Mouse (Mus musculus): ENCODE data around the gene Zfp423.

The Zfp423 gene

DNA sequence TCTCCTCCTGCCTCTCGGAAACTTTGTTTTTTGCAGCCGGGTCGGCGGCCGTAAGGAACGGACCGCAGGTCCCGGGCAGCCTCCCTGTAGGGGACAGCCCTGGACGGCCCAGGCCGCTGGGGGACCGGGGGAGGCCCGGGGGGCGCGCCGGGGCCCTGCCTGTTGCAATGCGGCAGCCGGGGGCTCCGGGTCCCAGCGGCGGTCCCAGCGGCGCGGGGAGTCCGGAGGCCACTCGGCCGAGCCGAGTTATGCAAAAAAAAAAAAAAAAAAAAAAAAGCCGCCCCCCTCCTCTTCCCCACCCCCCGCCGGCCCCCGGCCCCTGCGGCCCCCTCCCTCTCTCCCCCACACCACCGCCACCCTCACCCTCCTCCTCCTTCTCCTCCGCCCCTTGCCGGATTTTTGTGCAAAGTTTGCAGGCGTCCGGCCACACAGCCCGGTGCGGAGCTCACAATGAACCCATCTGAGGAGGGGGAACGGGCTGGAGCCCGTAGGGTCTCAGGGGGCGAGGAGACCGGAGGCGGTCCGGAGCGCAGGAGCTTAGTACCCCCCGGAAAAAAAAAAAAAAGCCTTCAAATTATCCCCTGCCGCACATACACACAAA is at the start of gene Zfp423:
Gene Zfp423, minus strand, starts transcription at position 276 of the 601 bp plus-strand sequence.
- DNase-seq (ENCODE audit: low read depth, low spot score), result no peak

DNA sequence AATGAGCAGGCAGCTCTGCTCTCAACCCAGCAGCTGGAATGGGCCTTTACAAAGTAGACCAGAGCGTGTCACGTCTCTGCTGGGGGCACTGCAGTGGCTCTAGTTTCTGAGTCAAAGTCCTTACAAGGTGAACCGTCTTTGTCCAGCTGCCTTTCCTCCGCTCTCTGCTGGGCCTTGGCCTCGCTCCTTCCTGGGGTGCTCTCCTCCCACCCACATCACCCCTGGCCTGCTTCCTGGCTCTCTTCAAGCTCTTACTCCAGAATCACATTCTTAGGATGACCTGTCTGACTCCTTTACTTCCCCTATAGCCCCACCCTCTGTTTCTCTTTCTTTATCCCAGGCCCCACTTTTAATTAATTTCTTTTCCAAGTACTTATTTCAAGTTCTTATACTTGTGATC is 47.4 kb upstream of the Zfp423 start:
- no peak for DNase-seq (ENCODE audit: low read depth, low spot score)

DNA sequence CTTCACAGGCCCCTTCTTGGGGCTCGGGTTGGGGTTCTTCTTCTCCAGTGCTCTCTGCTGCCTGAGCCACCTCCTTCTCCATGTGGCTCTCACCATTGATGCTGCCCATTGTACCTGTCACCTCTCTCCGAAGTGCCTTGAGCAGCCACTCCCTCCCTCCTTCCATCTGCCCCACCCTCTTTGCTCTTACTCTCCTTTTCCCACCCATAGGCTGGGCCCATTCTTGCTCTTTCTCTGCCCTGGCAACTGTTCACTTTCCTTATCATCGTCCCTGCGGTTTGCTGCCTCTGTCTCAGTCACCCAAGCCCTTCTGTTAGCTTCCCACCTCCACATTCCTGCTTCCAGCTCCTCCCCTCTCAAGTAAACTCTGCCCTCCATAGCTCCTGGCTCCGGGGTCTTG is 25.4 kb upstream of the Zfp423 start:
- no peak for DNase-seq (ENCODE audit: low read depth, low spot score)

DNA sequence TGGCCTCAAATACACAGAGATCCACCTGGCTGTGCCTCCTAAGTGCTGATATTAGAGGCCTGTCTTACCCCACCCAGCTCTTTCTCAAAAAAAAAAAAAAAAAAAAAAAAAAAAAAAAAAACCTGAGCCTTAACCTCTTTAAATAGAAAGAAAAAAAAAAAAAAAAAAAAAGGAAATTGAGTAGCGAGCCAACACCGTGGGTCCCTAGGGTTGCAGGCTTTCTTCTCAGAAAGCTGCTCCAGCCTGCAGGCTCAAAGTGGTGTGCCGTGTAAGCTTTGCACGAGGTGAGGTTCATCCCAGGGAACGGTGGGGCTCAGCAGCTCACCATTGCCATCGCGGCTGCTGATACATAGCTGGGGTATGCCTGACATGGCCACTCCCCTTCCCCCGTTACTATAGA is 24.6 kb upstream of the Zfp423 start:
- DNase-seq (ENCODE audit: low read depth, low spot score), result no peak

DNA sequence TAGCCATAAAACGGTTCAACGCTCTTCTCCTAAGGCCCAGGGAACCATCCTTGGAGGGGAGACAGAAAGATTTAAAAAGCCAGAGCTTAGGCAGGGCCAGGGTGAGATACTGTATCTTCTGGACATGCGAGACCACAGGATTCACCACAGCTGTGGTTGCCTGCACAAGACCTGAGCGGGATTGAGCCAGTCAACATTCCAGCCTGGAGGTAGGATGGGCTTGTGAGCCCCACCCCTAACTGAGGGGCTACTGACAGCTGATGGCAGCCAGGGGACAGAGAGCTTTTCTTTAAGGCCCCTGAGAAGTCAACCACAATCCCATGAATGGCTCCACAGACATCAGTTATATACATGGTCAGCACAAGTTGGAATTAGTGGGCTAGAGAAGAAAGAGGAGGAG is 23.5 kb upstream of the Zfp423 start:
- DNase-seq (ENCODE audit: low read depth, low spot score), result no peak

DNA sequence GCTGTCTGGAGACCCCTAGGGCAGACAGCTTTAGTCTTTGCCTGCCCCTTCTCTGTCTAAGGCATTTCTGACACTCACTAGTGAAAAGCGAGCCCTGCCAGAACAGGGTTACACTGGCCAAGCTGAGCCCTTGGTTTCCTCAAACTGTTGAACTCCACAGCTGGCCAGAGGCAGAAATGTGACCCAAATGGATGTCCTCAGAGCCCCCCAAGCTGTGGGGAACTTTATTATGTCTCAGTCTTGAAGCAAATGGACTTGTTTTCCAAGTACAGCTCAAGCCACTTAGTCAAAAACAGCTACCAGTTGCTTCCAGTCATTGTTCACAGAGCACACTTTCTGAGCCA is 16.0 kb upstream of the Zfp423 start:
- DNase-seq (ENCODE audit: low read depth, low spot score), result no peak

DNA sequence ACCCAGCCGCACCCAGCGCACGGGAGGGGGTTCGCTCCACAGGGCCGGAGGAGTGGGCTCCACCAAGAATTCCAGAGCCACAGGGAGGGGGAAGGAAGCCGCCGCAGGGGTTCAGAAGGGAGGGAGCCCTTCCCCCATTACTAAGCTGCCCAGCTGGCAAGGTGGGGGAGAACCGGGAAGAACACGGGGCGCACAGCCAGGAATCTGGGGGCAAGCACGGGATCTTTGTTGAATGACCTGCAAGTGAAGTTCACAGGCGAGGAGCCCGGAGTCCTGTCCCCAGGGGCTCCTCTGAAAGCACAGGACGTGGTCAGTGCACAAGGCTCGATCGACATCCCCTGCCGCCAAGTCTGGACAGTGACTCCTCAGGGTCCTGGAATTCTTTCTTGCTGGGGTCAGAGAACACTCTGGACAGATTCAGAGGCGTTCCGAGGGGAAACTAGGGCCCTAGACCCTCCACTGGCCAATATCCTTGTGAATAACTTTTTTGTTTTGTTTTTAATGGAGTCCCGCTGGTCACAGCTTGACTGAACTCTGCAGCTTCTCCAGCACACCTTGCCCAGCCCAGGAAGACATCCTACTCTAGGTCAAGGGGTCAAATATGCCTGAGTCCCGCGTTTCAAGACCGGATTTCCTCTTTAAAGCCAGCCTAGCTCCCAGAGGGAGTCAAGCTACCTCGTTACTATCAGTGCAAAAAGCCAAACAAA is 15.5 kb upstream of the Zfp423 start:
- no peak for DNase-seq (ENCODE audit: low read depth, low spot score)

DNA sequence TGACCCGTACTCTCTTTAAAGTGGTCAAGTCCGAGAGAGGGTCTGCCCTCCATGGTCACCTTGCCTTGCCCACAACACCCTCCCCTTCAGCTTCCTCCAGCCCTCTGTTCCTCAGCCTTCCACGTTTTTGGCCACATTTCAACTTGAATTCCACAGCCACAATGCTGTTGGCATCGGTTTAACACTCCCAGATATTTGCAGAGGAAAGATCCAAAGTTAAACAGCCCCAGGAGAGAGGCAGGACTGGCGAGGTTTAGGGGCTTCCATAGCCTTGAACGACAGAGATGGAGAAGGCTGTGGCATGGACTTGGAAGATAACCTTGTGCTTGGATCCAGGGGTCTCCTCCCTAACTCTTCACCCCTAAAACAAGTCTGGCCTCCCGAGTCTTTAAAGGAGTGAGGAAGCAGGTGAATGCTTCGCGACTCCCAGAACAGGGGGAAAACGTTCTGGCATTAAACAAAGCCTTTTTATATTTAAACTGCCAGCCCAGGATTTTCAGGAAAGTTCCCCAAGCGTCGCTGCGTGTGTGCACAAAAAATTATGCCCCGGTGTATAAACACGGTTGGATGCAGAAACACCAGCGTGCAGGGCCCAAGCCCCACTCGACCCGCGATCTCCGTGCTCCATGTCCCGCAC is 14.8 kb upstream of the Zfp423 start:
- DNase-seq (ENCODE audit: low read depth, low spot score), result no peak

DNA sequence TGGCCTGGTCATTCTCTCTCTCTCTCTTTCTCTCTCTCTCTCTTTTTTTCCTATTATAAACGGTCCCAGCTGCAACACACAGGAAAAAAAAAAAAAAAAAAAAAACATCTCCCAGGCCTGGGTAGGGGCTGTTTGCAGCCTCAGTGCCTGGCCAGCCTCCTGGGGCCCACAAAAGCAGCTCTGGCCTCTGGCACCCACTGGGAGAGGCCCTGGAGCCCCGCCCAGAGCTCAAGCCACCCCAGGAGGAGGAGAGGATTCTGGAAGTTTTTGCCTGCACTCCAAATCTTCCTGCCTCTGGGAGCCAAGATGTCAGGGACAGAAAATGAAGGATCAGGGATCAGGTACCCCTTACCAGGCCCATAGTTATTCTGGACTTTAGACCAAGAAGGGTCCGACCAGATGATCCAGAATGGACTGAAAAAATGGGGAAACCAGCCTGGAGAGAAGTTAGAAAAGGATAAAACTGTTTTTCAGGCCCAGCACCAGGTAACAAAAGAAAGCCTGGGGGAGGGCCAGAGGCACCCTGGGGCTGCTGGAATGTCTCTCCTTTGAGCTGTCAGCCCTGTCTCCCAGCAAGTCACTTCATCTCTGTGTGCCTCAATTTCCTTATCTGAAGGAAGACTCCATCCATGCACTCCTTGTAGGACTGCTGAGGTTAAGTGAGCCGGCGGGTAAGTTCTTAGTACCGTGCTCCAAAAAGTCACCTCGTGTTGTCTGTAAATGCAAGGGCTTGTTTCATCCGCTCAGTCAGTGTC is 8.6 kb upstream of the Zfp423 start:
- no peak for DNase-seq (ENCODE audit: low read depth, low spot score)

DNA sequence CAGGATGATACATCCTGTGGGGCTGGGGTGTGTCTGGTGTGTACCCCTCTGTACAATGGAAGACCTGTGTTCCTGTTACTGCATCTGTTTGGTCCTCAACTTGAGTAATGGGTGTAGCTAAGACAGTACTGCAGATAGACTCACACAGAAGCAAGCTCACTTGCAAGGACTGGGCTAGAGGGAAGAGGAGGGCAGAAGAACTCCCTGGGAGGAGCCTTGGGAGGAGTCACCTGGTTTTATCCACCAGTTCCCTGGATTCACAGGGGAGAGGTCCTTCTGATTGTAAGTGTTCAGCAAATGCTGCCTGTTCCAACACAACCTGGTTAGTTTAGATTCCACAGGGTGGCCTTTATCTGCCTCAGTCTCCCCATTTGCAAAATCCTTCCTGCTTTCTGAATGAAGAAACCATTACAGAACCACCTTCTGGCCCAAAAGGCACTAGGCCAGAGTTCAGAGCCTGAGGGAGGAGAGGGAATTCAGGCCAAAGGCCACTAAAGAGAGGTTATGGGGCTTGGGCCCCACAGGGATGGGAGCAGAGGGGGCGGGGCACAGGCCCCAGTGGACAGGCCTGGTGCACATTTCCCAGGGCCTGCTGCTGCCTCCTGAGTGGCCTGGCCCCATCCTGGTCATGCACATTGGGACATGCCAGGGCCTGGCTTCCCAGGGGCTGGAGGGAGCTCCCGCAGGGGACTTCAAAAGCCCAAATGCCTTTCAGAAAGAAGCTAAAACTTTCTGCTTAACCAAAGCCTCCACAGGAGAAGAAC is 7.8 kb upstream of the Zfp423 start:
- no peak for DNase-seq (ENCODE audit: low read depth, low spot score)

DNA sequence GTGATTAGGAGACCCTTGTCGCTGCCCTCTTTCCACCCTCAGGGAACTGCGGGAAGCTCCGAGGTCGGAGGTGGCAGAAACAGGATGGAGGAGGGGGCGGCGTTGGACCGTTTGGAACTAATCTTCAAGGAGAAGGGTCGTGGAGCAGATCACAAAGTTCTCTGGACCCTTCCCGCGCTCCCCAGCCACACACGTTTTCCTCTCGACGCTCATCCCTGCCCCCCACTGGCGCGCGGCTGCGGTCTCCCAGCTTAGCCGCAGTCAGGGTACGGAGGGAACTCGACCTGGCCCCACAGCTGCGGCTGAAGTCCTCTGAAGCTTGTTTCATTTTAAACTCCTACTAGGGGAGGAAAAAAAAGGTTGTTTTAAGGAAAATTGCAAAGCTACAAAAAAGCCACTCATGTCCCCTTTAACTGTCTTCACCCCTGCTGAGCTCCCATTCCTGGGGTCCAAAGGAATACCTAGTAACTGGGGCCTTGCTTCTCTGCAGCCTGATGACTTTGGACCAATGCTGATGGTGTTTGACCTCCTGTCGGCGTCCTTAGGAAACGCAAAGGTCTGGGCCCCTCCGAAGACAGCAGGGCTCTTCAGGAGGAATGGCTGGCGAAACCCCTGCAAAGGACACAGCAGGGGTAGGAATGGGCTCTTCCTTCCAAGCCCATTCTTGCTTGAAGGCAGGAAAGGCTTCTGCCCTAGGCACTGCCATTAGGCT is 3.3 kb upstream of the Zfp423 start:
- no peak for DNase-seq (ENCODE audit: low read depth, low spot score)

DNA sequence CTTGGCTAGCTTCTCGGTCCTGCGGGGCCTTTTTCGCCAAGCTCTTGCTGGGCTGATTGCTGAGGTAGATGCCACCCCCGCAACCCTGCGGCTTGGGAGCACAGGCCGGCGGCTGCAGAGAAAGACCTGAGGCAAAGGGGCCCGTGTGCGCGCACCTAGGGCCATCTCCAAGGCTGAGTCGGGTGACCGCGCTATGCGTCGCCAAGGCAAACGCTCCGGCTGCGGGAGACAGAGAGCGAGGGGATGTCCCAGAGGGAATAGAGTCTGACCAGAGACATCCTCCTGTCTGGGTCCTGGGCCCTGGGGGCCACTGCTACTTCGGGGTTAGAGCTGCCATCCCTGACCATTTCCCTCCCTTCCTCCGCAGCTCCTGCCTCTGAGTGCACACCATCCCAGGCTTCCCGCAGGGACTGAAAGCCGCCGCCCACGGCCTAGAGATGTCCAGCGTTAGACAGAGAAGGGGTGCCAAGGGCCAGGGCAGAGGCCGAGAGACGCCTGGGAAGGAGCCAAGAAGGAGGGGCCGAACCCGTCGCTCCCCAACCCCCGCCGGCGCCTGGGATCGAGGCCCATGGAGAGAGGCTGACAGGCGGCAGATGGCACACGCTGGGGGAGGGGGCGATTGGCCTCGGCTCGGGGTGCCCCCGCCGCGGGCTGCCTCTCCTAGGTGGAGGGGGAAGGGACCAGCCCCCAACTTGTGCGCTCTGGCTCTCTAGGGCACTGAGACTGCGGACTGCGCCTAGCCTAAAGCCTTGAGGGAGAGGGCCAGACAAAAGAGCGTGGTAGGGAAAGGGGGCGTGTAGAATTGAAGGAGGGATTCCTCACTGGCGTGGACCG is 2.5 kb upstream of the Zfp423 start:
- DNase-seq (ENCODE audit: low read depth, low spot score), result no peak

DNA sequence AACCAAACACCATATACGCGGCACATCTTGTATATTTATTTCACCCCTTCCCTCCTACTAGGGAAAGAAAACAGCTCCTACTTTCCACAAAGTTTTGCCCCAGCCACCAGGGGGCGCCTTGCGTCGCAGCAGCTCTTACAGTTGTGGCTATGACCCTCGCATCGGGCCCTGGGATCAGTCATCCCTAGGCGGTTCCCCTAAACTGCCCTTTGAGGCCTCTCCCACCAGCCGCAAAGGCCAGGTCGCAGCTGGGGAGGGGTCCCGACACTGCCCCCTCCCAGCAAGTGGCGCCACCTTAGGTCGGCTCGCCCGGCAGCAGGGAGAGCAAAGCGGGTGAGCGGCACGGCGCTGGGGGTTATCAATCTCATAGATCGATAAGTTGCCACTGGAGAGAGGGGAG is 1.7 kb upstream of the Zfp423 start:
- DNase-seq (ENCODE audit: low read depth, low spot score), result no peak

DNA sequence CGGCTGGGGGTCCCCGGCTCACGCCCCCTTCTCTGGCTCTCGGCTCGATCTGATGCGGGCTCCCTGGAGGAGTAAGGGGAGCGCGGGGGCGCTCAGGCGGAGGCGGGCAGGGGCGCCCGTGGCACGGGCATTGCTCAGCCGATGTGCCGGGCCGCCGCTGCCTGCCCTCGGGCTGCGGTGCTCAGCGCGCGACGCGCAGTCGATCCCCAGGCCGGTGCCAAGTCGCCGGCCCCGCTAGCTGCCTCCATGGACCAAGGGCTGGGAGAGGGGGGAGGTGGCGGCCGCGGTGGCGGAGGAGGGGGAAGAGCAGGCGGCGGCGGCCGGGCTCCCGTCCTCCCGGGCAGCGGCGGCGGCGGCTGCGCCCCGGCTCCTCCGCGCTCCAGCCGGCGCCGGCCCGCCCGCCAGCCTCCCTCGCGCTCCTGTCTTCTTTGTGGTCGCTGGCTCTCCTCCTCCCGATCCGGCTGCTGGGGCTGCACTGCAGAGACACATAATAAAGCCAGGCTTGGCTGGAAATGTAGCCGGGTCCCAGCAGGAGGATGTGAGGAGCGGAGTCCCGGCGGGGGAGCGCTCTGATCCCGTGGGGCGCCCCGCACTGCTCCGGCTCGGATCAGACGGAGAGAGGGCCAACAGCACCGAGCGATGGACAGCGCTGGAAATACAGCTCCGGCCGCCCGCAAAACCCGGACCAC is 810 bp upstream of the Zfp423 start:
- peak; percentile 54 for DNase-seq (ENCODE audit: low read depth, low spot score)

DNA sequence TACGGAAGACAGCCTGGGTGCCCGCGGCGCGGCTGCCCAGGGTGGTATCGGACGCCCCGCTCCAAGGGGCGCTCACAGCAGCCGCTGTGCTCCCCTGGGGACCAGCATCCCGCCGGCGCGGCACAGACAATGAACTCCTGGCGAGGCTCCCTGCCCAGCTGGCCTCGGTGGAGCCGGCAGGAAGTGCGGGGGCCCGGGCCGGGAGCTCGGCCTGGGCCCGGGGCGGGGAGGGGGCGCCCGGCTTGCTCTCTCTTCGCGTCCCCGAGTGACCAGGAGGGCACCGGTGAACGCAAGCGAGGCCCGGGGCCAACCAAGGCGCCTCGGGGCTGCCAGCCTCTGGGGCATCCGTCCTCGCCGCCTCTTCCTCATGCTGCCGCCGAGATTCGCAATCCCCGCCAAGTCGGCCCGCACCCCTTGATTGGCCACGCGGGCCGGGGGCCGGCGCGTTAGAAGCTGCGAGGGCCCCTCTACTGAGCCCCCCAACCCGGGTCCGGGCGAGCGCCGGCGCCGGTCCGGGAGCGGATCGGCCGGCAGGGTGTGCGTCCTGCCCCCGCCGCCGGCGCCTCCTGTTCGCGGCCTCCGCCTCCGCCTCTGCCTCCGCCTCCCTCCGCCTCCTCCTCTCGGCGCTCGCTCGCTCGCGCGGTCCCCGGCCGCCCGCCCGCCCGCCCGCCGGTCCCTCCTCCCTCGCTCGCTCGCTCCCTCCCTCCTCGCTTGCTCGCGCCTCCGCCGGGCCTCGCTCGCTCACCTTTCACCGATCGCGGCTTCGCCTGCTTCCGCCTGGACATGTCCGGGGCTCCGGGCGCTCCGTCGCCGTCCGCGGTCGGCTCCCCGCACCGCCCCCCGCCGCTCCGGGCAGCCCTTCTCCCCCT is 710 bp downstream of the Zfp423 start:
- DNase-seq (ENCODE audit: low read depth, low spot score), result peak; percentile 51

DNA sequence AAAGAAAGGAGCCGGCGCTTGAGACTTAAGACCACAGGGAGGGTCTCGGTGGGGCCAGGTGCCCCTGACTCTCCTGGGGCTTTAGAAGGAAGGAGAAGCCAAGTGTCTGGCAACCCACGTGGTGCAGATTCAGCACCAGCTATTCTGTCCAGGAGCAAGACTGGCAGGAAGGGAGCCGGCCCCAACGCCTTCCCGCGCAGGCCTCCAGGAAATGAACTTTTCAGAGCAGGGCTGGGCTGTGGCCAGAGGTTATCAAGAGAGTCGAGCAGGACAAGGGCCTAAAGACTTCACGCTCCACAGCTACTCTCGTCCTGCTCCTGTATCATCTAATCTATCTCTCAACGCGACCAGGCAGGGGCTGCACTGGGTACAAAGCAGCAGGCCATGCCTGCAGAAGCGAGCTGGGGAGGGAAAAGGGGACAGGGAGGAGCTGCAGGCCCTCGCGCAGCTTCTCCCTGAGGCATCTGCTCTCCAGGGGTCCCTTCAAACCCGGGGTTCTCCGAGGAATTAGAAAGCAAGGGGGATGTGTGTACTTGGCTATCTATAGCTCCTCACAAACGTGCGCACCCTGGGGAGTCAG is 1.4 kb downstream of the Zfp423 start:
- DNase-seq (ENCODE audit: low read depth, low spot score), result no peak

DNA sequence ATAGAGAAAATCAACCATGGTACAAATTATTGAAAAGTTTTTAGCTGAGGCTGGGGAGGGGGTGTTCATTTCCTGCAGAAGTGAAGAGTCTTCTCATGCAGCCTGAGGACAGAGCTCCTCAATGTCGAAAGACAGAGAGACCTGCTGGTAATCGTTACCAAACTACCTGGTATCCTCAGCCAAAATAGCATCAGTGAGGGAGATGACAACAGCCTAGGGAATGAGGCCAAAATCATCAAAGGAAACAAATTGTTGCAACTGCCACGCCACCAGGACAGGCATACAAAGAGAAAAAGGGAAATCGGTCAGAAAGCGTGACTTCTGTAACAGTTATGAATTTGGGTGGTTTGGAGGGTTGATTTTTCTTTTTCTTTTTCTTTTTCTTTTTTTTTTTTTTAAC is 3.4 kb downstream of the Zfp423 start:
- no peak for DNase-seq (ENCODE audit: low read depth, low spot score)

DNA sequence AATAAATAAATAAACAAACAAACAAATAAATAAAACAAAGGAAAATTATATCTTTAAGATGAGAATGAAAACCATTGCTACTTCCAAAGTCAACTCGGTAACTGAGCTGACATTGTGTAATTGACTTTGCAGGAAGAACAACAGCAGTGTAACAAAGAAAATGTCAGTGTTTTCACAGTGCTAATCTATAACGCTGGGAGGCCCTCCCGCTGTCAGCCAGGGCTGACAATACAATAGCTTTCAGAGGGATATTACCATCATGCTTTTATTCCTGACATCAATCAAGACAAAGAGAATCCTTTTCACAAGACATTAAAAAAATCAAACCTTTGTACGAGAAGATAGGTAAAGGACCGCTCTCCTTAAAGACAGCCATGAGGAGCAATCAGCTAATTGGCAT is 5.9 kb downstream of the Zfp423 start:
- no peak for DNase-seq (ENCODE audit: low read depth, low spot score)

Data from skeletal muscle tissue, adult 2 months (tissue).